Mouse (Mus musculus): ENCODE data around the gene Slc10a3. TPM values are rescaled to one million over a fixed set of nuclear protein-coding genes. Genes with fewer than 3 reads are reported as not detected.

The Slc10a3 gene
- total and polyA plus RNA-seq, 3 experiments: 7.4 to 14.1 (median 12.0) TPM

GRCm38 (mm10) chrX:74329215-74329671 lies 43.9 kb downstream of the Slc10a3 start:
- TF ChIP-seq UBTF (IDR thresholded peaks at IDR 0.05; ENCODE audit: low read depth, low read length) (no peak), ELF1 (IDR thresholded peaks at IDR 0.05; ENCODE audit: low read depth, low read length) (no peak), TCF12 (IDR thresholded peaks at IDR 0.05; ENCODE audit: low read depth, low read length) (no peak), SMC3 (IDR thresholded peaks at IDR 0.05; ENCODE audit: low read depth, low read length) (no peak), MAZ (IDR thresholded peaks at IDR 0.05; ENCODE audit: low read depth, low read length) (no peak), MXI1 (IDR thresholded peaks at IDR 0.05; ENCODE audit: low read depth, low read length) (no peak), USF1 (IDR thresholded peaks at IDR 0.05; ENCODE audit: low read depth, low read length) (no peak)
- in situ Hi-C loops (cut with MboI; ENCODE audit: low pct_ligation_motif_present, low pct_unique_long_range_greater_than_20kb, low sequenced_read_pairs) (no loop called here), dilution Hi-C loops (cut with MboI; ENCODE audit: extremely low pct_ligation_motif_present, extremely low pct_unique_long_range_greater_than_20kb, low sequenced_read_pairs) (no loop called here)
- peaks cover 9 to 26% of the 10 kb centered on the region in 2 experiments; a peak in 2 of 4 replicates for H3K4me1 ChIP-seq (ENCODE audit: control insufficient read depth in 1 of 2, insufficient read depth in 2 of 2)
- peak overlapping the region; percentile 37 to 53 (median 39) for H3K4me3 ChIP-seq (replicated peaks in 1 of 3; ENCODE audit: low read depth in 2 of 3, low read length in 2 of 3, poor library complexity in 1 of 3)
- H3K27ac ChIP-seq (ENCODE audit: insufficient read depth, low read depth): no peak overlapping the region
- H3K4me2 ChIP-seq (ENCODE audit: insufficient read depth, low read depth, poor library complexity, severe bottlenecking): peak overlapping the region; percentile 73
- DNase-seq (ENCODE audit: extremely low read depth): no peak
- H3K79me2 ChIP-seq (replicated peaks; ENCODE audit: control insufficient read depth, extremely low read depth, insufficient read depth, poor library complexity, severe bottlenecking): no peaks in the 10 kb centered on the region; the same call in 1 of the 2 replicates
- H3K9me3 ChIP-seq (replicated peaks; ENCODE audit: low read length): no peaks in the 10 kb centered on the region
- H3K27me3 ChIP-seq (replicated peaks): no peaks in the 10 kb centered on the region
- peak overlapping the region; percentile 64 for H3K9ac ChIP-seq (ENCODE audit: insufficient read depth, low read depth)
- H3K36me3 ChIP-seq (replicated peaks in 1 of 2; ENCODE audit: control insufficient read depth in 1 of 2, insufficient read depth in 1 of 2, low read length in 1 of 2): peaks cover 0 to 20% of the 10 kb centered on the region in 2 experiments

GRCm38 (mm10) chrX:74328725-74329161 lies 44.4 kb downstream of the Slc10a3 start, which contains the start of gene Plxna3:
Gene Plxna3 (plus strand): TSS chrX:74329066.
- no peaks in the 10 kb centered on the region for H3K27me3 ChIP-seq (replicated peaks)
- dilution Hi-C loops (cut with MboI; ENCODE audit: extremely low pct_ligation_motif_present, extremely low pct_unique_long_range_greater_than_20kb, low sequenced_read_pairs): no loop called here
- H3K9ac ChIP-seq (ENCODE audit: insufficient read depth, low read depth): peak within 1 kb of the TSS; percentile 64
- in situ Hi-C loops (cut with MboI; ENCODE audit: low pct_ligation_motif_present, low pct_unique_long_range_greater_than_20kb, low sequenced_read_pairs): no loop called here
- H3K36me3 ChIP-seq (replicated peaks in 1 of 2; ENCODE audit: control insufficient read depth in 1 of 2, insufficient read depth in 1 of 2, low read length in 1 of 2): peaks cover 0 to 15% of the 10 kb centered on the region in 2 experiments
- peak; percentile 40 for DNase-seq (ENCODE audit: extremely low read depth)
- no peaks in the 10 kb centered on the region; the same call in 1 of the 2 replicates for H3K79me2 ChIP-seq (replicated peaks; ENCODE audit: control insufficient read depth, extremely low read depth, insufficient read depth, poor library complexity, severe bottlenecking)
- H3K4me3 ChIP-seq (replicated peaks in 1 of 3; ENCODE audit: low read depth in 2 of 3, low read length in 2 of 3, poor library complexity in 1 of 3): peak within 1 kb of the TSS; percentile 39 to 53 (median 41)
- H3K4me2 ChIP-seq (ENCODE audit: insufficient read depth, low read depth, poor library complexity, severe bottlenecking): peak within 1 kb of the TSS; percentile 73
- no peaks in the 10 kb centered on the region for H3K9me3 ChIP-seq (replicated peaks; ENCODE audit: low read length)
- no peak within 1 kb of the TSS for H3K27ac ChIP-seq (ENCODE audit: insufficient read depth, low read depth)
- peaks cover 9 to 26% of the 10 kb centered on the region in 2 experiments; a peak in 2 of 4 replicates for H3K4me1 ChIP-seq (ENCODE audit: control insufficient read depth in 1 of 2, insufficient read depth in 2 of 2)
- no peak for TF ChIP-seq KAT2A (IDR thresholded peaks at IDR 0.05; ENCODE audit: insufficient replicate concordance, low read length)
- TF ChIP-seq ZNF384 (IDR thresholded peaks at IDR 0.05; ENCODE audit: low read depth, low read length): no peak
- TF ChIP-seq USF2 (conservative IDR thresholded peaks at IDR 0.05; ENCODE audit: low read depth, low read length): no peak
- no peak for TF ChIP-seq RAD21 (IDR thresholded peaks at IDR 0.05; ENCODE audit: low read depth, low read length)
- peak; percentile 71 for TF ChIP-seq TBP (conservative IDR thresholded peaks at IDR 0.05; ENCODE audit: low read depth, low read length)
- TF ChIP-seq MAZ (IDR thresholded peaks at IDR 0.05; ENCODE audit: low read depth, low read length): no peak
- no peak for TF ChIP-seq ZMIZ1 (IDR thresholded peaks at IDR 0.05; ENCODE audit: low read depth, low read length)
- 0 out of 2 replicates have a peak, but pooled peaks have one; percentile 26 for TF ChIP-seq MAX (IDR thresholded peaks at IDR 0.05; ENCODE audit: low read length)
- no peak for TF ChIP-seq SMC3 (IDR thresholded peaks at IDR 0.05; ENCODE audit: low read depth, low read length)
- 0 out of 2 replicates have a peak, but pooled peaks have one; percentile 6 for TF ChIP-seq BHLHE40 (IDR thresholded peaks at IDR 0.05; ENCODE audit: low read depth, low read length)
- 0 out of 2 replicates have a peak, but pooled peaks have one; percentile 37 for TF ChIP-seq MYC (IDR thresholded peaks at IDR 0.05; ENCODE audit: low read depth, low read length)
- TF ChIP-seq ZC3H11A (IDR thresholded peaks at IDR 0.05; ENCODE audit: low read depth, low read length): no peak
- TF ChIP-seq JUND (conservative IDR thresholded peaks at IDR 0.05; ENCODE audit: low read depth, low read length): no peak
- TF ChIP-seq CHD2 (IDR thresholded peaks at IDR 0.05; ENCODE audit: low read length): no peak
- peak; percentile 92; the same call in 1 of the 2 replicates for TF ChIP-seq CHD1 (IDR thresholded peaks at IDR 0.05; ENCODE audit: low read depth, low read length)
- TF ChIP-seq USF1 (IDR thresholded peaks at IDR 0.05; ENCODE audit: low read depth, low read length): no peak
- no peak for TF ChIP-seq MAFK (IDR thresholded peaks at IDR 0.05; ENCODE audit: insufficient replicate concordance, low read length)
- TF ChIP-seq NELFE (IDR thresholded peaks at IDR 0.05; ENCODE audit: low read depth, low read length): peak; percentile 50; the same call in 1 of the 2 replicates
- TF ChIP-seq TCF12 (IDR thresholded peaks at IDR 0.05; ENCODE audit: low read depth, low read length): 0 out of 2 replicates have a peak, but pooled peaks have one; percentile 39
- 0 out of 2 replicates have a peak, but pooled peaks have one; percentile 14 for TF ChIP-seq IRF4 (IDR thresholded peaks at IDR 0.05; ENCODE audit: low read depth, low read length)
- peak; percentile 39; the same call in 1 of the 2 replicates for TF ChIP-seq HCFC1 (IDR thresholded peaks at IDR 0.05; ENCODE audit: low read depth, low read length)
- TF ChIP-seq JUN (IDR thresholded peaks at IDR 0.05; ENCODE audit: insufficient read depth, low read depth, low read length): no peak
- no peak for TF ChIP-seq ZKSCAN1 (IDR thresholded peaks at IDR 0.05; ENCODE audit: borderline replicate concordance, low read depth, low read length)
- TF ChIP-seq MEF2A (IDR thresholded peaks at IDR 0.05; ENCODE audit: borderline replicate concordance, low read depth, low read length): no peak
- TF ChIP-seq CTCF (conservative IDR thresholded peaks at IDR 0.05 in 1 of 2, IDR thresholded peaks at IDR 0.05 in 1 of 2; ENCODE audit: low read depth in 2 of 2, low read length in 2 of 2): no peak
- TF ChIP-seq ELF1 (IDR thresholded peaks at IDR 0.05; ENCODE audit: low read depth, low read length): no peak
- no peak for TF ChIP-seq E2F4 (IDR thresholded peaks at IDR 0.05; ENCODE audit: insufficient replicate concordance, low read depth, low read length)
- TF ChIP-seq SIN3A (IDR thresholded peaks at IDR 0.05; ENCODE audit: low read length): 0 out of 2 replicates have a peak, but pooled peaks have one; percentile 31
